Mouse (Mus musculus) spleen, adult 2 months (tissue): Measurements from ENCODE around the gene Rab21.

Experiments used
- CTCF ChIP-seq: fragments of 200-500 bp; IDR thresholded peaks from 2 replicates; pipeline ENCODE4 v1.5.1; 2011; ENCODE audit warnings: mild to moderate bottlenecking, inconsistent platforms; ENCODE audit not compliant: insufficient read depth, insufficient read length, insufficient replicate concordance; ENCODE audit errors: extremely low read depth
- POLR2A ChIP-seq: fragments of 200-500 bp; IDR thresholded peaks from 2 replicates; pipeline ENCODE4 v1.6.1; 2011; ENCODE audit warnings: low read depth, low read length, inconsistent platforms

DNA sequence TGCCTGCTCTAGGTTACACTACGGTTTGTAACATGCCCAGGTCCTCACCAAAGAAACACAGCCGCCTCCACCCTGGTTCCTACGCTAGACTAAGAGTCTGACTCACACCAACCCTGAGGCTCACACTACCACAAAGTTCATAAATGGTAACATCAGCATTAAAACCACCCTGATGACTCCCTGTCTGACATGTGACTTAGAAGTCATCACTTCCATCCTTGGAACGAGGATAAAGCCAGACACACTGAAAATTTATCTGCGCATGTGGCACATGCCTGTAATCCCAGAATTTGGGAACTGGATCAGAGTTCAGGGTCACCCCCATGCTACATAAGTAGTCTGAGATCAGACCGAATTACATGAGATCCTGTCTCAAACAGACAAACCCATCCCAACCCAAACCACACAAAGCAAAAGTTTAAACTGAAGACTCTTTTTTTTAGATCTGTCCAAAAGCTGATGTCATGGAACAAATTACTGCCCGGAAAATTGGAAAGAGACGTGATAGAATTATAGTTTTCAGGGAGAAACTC is 17.1 kb upstream of the Rab21 start:
- TF ChIP-seq CTCF (no peak), POLR2A (no peak)
